Mouse (Mus musculus): ENCODE data around the gene Rgl1.

- TF ChIP-seq CTCF (IDR thresholded peaks at IDR 0.05; ENCODE audit: low read depth, low read length) (no peak), POLR2A (IDR thresholded peaks at IDR 0.05; ENCODE audit: insufficient read depth, low read length) (no peak)
These were observed 247.2 kb downstream of the Rgl1 start for GRCm38 (mm10) chr1:152518971-152519370.
